Mouse (Mus musculus) E14TG2a.4 (cell line): ENCODE results near the gene Gm3625.

Experiments
- CTCF ChIP-seq: conservative IDR thresholded peaks from 2 replicates; pipeline ENCODE4 v1.5.1; 2014; ENCODE audit warnings: low read length
- NANOG ChIP-seq: IDR thresholded peaks from 2 replicates; pipeline ENCODE4 v1.6.1; 2014; ENCODE audit warnings: borderline replicate concordance, low read length, mixed read lengths
- POU5F1 ChIP-seq: IDR thresholded peaks from 2 replicates; pipeline ENCODE4 v1.6.1; 2014; ENCODE audit warnings: low read length, borderline replicate concordance

DNA sequence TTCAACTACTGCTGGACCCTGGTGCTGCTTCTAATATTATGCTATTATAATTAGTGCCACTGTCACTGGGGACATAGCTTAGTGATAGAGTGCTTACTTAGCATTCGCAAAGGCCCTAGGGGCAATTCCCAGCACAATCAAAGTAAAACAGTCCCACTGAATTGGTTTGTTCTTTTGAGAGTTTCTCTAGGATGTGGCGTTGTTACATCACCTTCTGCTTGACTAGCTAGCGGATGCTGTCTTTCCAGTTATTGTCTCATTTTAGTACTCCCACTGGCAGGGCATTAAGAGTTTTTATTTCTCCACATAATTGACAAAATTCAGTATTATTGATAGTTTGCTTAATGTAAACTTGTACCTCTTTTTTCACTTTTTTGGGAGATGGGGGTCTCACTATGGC, 34.7 kb downstream of the Gm3625 start:
- TF ChIP-seq CTCF, result no peak
- TF ChIP-seq POU5F1, result no peak
- TF ChIP-seq NANOG, result no peak
